Mouse (Mus musculus) testis, adult 2 months (tissue): ENCODE results near the gene Sorbs1. TPM values are rescaled to one million over a fixed set of nuclear protein-coding genes. Genes with fewer than 3 reads are reported as not detected.
A peak's percentile ranks its signal among the peaks of the same experiment; 100 is the strongest.

Experiments used
- H3K27ac ChIP-seq: fragments of 200-500 bp; 2 replicates; pipeline ENCODE4 v1.5.1; 2012; ENCODE audit warnings: low read depth, low read length; ENCODE audit not compliant: control insufficient read depth, insufficient read depth
- H3K27me3 ChIP-seq: fragments of 200-500 bp; 2 replicates; pipeline ENCODE4 v1.6.1; 2012; ENCODE audit warnings: mild to moderate bottlenecking, low read length, moderate library complexity; ENCODE audit not compliant: control insufficient read depth, insufficient read depth
- H3K36me3 ChIP-seq: fragments of 200-500 bp; 2 replicates; pipeline ENCODE4 v1.6.1; 2012; ENCODE audit warnings: mild to moderate bottlenecking, low read length; ENCODE audit not compliant: control insufficient read depth, insufficient read depth
- H3K4me1 ChIP-seq: fragments of 200-500 bp; 2 replicates; pipeline ENCODE4 v1.6.1; 2012; ENCODE audit warnings: low read length; ENCODE audit not compliant: control insufficient read depth, insufficient read depth
- H3K4me3 ChIP-seq: fragments of 200-500 bp; 2 replicates; pipeline ENCODE4 v1.5.1; 2012; ENCODE audit warnings: low read depth, mild to moderate bottlenecking, low read length, moderate library complexity, mixed read lengths; ENCODE audit not compliant: control insufficient read depth
- CTCF ChIP-seq: fragments of 200-500 bp; IDR thresholded peaks from 2 replicates; pipeline ENCODE4 v1.5.1; 2012; ENCODE audit warnings: low read depth, mild to moderate bottlenecking, inconsistent platforms, low read length, moderate library complexity; ENCODE audit not compliant: control insufficient read depth, insufficient read depth, insufficient replicate concordance
- POLR2A ChIP-seq: fragments of 200-500 bp; IDR thresholded peaks from 2 replicates; pipeline ENCODE4 v1.6.1; 2012; ENCODE audit warnings: low read depth, mild to moderate bottlenecking, inconsistent platforms, low read length, moderate library complexity; ENCODE audit not compliant: control insufficient read depth
- polyA plus RNA-seq: library from polyadenylated mRNA; depleted of rRNA; stranded (reverse); fragments of >200 nt; gene quantifications from 2 replicates; pipeline ENCODE4 v1.2.3, GENCODE M21; 2012

The Sorbs1 gene
- polyA plus RNA-seq, 1 experiment, result 13.0 TPM

DNA sequence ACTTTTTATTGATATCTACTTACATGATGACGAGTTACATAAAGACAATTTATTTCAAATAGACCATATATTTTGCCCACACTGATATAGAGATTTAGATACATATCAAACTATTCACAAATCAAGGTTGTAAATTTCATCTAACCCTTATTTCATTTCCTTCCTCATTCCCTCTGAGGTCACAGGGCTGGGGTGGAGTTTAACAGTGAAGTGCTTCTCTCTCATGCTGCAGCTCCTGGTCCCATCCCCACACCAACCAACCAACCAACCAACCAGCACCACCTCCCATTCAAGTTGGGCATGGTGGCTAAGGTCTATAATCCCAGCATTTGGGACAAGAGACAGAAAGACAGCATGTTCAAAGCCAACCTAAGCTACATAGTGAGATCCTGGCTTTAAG is 97.9 kb downstream of the Sorbs1 start:
- Histone ChIP-seq H3K27ac (no peak overlapping the region), H3K4me1 (no peaks in the 10 kb centered on the region; the same call in 1 of the 2 replicates), H3K27me3 (no peaks in the 10 kb centered on the region), H3K36me3 (no peaks in the 10 kb centered on the region), H3K4me3 (no peak overlapping the region)
- TF ChIP-seq POLR2A, result no peak
- TF ChIP-seq CTCF, result no peak

DNA sequence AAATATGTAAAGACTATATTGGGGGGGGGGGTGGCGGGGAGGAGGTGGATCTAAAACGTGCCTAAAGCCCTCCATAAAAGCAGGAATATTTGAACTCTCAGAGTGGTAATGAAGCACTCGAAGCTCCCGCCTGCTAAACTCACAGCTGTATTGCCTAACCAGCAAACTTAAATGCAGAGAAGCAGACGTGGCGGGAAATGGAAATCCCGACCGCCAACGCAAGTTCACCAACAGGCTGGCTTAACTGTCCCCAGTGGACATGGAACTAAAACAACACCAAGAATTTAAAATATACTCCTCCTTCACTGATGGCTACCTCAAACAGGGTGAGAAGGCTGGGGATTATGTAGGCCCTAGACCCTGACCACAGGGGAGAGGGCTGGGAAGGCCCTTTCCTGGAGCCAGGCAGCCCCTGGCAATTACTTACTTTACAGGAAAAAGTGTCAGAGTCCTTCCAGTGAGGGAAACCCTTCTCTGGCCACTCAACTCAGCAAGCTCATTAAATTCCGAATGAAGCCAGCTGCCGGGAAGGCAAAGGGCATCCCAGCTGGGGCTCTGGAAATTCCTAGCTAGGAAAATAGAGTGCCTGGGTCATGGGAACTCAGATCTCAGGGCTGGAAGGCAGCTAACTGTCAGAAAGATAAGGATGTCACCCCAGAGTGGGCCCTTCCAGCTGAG is 98.6 kb downstream of the Sorbs1 start:
- no peak overlapping the region for H3K27ac ChIP-seq
- H3K27me3 ChIP-seq, result no peaks in the 10 kb centered on the region
- H3K4me3 ChIP-seq, result no peak overlapping the region
- H3K36me3 ChIP-seq, result no peaks in the 10 kb centered on the region
- TF ChIP-seq CTCF (no peak), POLR2A (no peak)
- H3K4me1 ChIP-seq, result no peaks in the 10 kb centered on the region; the same call in 1 of the 2 replicates

DNA sequence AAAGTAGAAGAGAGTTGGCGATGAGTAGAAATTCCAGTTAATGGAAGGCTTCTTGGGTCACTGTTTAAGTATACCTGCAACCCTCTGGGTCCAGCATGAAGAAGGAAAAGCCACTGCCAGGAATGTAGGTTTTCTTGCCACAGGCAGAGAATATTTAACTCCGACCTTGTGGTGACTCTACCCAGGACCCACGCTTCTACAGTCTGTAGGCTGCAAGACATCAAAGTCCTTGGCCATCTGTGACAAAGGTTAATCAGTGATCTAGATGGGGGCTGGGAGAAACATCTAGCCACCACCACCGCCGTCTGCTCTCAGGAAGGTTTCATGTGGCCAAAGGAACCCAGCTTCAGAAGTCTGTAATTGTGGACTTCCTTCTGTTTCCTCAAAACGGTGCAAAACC is 99.2 kb downstream of the Sorbs1 start:
- Histone ChIP-seq H3K36me3 (no peaks in the 10 kb centered on the region), H3K4me1 (no peaks in the 10 kb centered on the region; the same call in 1 of the 2 replicates), H3K27me3 (no peaks in the 10 kb centered on the region), H3K4me3 (no peak overlapping the region), H3K27ac (no peak overlapping the region)
- TF ChIP-seq CTCF (no peak), POLR2A (no peak)

DNA sequence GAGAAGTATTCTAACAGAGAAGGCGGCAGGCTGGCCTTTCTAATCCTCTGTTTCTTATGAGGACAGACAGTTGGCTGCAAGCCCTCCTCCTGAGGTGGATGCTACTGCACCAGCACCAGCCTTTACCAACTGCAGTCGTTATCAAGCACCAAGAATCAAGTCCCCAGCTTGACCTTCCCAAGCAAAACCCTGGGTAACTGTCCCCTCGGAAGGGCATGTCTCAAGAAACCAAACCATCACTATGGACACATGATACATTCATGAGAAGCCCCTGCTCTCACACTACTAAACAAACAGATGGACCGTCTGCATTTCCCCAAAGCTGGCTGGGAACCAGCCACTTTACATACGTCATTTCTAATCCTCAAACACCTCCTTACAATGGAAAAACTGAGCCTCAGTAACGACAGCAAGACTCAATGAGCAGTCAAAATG is 102.2 kb downstream of the Sorbs1 start:
- Histone ChIP-seq H3K4me3 (no peak overlapping the region), H3K4me1 (peaks cover 5% of the 10 kb centered on the region), H3K27me3 (no peaks in the 10 kb centered on the region), H3K36me3 (no peaks in the 10 kb centered on the region), H3K27ac (no peak overlapping the region)
- no peak for TF ChIP-seq POLR2A
- TF ChIP-seq CTCF, result no peak

DNA sequence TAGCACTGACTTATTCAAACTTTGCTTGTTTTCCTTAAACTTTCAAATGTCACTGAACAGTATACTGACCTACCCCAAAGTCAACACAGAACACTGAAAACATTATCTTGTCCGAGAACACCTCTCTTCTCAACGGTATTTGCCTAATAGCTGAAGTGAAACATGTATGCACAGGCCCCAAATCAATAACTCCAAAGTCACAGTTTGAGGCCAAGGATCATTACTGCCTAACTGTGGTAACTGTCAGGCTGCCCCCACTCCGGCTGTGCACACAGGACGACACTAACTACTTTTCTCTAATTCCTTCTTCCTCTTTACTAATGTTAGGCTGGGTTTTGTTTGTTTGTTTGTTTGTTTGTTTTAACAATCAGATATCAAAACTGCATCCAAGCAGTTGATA is 103.1 kb downstream of the Sorbs1 start:
- Histone ChIP-seq H3K27ac (no peak overlapping the region), H3K27me3 (no peaks in the 10 kb centered on the region), H3K4me1 (peaks cover 10% of the 10 kb centered on the region), H3K36me3 (no peaks in the 10 kb centered on the region), H3K4me3 (no peak overlapping the region)
- TF ChIP-seq POLR2A, result no peak
- TF ChIP-seq CTCF, result no peak

DNA sequence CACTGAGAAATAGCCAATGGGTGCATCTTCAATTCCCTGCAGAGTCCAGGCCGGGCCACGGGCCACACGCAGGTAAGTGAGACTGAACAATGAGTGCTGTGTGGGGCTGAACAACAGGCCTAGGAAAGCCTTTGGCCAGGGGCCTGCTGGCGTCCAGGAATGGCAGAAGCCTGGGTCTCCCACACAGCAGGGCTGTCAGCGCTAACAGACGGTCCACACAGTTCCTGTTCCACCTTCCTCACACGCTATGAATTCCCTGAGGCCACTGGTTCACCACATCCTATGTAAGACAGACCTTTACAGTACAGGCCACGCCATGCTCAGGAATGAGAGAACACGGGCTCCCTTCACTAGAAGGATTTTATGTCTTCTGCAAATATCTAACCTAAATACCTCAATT is 103.5 kb downstream of the Sorbs1 start:
- Histone ChIP-seq H3K4me1 (peaks cover 10% of the 10 kb centered on the region), H3K36me3 (no peaks in the 10 kb centered on the region), H3K27me3 (no peaks in the 10 kb centered on the region), H3K4me3 (no peak overlapping the region), H3K27ac (peak overlapping the region; percentile 41; the same call in 1 of the 2 replicates)
- TF ChIP-seq POLR2A, result no peak
- TF ChIP-seq CTCF, result no peak

DNA sequence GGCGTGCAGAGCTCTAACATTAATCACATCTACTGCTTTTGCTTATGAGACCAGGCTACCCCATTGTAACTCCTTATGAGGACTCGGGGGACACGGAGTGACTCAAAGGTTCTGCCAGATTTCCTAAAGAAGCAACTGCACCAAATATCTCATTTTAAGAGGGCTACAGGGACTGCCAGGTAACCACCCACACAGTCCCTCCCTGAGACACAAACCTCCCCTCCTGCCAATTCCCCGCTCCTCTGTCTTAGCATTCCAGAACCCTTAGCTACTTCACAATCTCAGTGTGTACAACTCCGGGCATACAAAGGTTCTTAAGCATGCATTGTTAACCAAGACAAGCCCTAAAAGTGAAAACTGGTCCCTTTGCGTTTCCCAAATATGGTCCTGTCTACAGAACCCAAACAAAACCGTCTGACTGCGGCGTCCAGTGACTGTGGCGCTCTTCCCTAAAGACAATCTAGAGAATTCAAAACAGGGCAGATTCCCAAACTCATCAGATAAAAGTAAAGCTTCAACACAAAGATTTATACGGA is 104.0 kb downstream of the Sorbs1 start:
- no peak overlapping the region for H3K4me3 ChIP-seq
- TF ChIP-seq POLR2A (no peak), CTCF (no peak)
- no peaks in the 10 kb centered on the region for H3K36me3 ChIP-seq
- H3K27ac ChIP-seq, result peak overlapping the region; percentile 41; the same call in 1 of the 2 replicates
- peaks cover 10% of the 10 kb centered on the region for H3K4me1 ChIP-seq
- no peaks in the 10 kb centered on the region for H3K27me3 ChIP-seq

DNA sequence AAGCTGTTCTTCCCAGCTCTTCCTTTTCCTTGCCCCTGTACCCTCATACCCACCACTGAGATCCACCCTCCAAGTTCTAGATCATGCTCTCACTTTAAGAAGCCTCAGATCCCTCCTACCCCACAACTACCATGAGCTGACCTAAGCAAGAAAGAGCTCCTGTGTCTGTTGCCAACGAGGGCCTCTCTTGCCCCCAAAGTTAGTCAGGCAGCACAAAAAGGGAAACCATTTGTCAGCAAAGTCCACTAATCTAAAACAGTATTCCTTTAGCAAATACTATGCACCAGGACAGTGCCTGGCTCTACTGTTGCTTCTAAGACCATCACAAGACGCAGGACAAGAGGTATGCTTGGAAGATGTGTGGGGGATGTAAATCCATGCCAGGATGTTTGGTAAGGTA is 106.4 kb downstream of the Sorbs1 start:
- no peaks in the 10 kb centered on the region for H3K36me3 ChIP-seq
- no peak overlapping the region for H3K27ac ChIP-seq
- TF ChIP-seq POLR2A (no peak), CTCF (no peak)
- no peaks in the 10 kb centered on the region for H3K27me3 ChIP-seq
- H3K4me1 ChIP-seq, result peaks cover 10% of the 10 kb centered on the region
- H3K4me3 ChIP-seq, result peak overlapping the region; percentile 43
